Mouse (Mus musculus): ENCODE measurements around the gene Rnaset2a.
"Not testable (repeated sequence)": the region's sequence is repeated elsewhere in the genome, so short reads cannot be mapped to it uniquely, and the experiment has no call there.

The Rnaset2a gene

DNA sequence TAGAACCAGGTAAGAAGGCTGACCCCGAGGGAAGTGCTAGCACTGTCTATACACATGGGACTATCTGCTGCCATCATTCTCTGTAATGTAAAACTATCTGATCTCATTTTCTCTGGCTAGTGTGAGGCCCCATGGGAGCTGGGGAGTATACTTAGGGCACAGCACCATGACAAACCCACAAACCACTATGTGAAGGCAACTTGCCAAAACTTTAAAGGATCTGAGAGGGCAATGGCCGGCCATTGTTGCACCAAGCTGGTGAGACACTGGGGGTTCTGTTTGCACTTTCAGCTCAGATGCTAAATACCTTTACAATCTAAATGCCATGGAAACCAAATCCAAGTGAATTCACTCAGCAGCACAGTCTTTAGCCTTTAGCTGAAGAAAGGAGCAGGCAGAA is 78.0 kb downstream of the Rnaset2a start:
- not testable (repeated sequence) for H3K27me3 ChIP-seq (ENCODE audit: insufficient read depth, low read length); H3K36me3 ChIP-seq (ENCODE audit: insufficient read depth, low read length); H3K9me3 ChIP-seq (ENCODE audit: low read length); H3K4me3 ChIP-seq (replicated peaks; ENCODE audit: low read length); H3K4me1 ChIP-seq (replicated peaks; ENCODE audit: low read depth, low read length)

Data from E14TG2a.4 (cell line).